Mouse (Mus musculus): ENCODE measurements around the gene Sh2b2.
"Not testable (repeated sequence)": the region's sequence is repeated elsewhere in the genome, so short reads cannot be mapped to it uniquely, and the experiment has no call there.

Gene Sh2b2

DNA sequence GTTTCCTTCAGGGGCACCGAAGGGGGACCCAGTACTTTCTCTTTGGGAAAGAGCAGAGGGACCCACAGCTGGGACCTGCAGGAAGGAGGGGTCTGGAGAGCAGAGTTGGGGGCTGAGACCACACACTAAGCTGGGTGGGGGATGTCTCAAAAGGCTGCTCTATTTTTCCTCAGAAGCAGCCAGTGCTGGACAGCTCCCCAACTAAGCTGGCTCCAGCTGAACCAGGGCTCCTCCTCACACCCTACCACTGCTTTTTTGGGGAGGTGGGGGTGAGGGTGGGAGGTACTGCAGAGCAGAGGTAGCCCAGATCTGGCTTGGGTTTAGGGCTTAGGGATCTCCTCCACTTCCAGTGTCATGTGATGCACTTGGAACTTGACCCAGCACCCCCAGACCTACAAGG, 6.0 kb downstream of the Sh2b2 start:
- DNase-seq (ENCODE audit: low spot score in 2 of 2) = no peak

DNA sequence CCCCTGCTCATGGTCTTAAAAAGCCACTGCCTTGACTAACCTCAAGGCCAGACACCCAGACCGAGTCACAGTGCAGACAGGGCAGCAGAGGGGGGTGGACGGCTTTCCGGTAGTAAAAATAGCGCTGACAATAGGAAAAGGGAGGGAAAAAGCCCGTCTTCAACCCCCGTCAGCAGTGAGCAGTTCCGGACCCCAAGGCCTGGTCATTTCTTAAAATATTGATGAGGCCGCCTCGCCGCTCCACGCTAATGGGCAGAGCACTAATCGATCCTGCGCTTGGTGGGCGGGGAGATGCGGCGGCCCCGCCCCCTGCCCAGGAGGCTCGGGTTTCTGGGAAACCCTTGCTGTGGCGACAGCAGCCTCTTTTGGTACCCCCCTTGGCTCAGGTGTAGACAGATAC, 8.7 kb downstream of the Sh2b2 start:
- no peak for DNase-seq (ENCODE audit: low spot score in 2 of 2)

DNA sequence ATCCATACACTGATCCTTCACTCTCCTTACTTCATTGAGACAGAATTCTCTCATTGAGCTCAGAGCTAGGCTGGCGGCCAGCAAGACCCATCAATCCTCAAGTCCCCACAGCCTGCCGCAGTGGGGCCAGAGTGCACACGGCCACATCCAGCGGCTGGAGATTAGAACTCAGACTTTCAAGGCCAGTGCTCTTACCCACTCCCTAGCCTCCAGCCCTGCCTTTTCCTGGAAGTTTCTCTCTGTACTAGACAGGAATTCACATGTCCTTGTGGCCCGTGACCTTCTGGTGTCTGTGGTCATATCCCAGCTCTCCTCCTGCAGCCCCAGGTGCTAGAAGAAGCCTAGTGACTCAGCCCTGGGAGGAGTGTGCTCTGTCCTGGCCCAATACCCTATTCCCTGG, 9.7 kb downstream of the Sh2b2 start:
- no peak for DNase-seq (ENCODE audit: low spot score in 2 of 2)

DNA sequence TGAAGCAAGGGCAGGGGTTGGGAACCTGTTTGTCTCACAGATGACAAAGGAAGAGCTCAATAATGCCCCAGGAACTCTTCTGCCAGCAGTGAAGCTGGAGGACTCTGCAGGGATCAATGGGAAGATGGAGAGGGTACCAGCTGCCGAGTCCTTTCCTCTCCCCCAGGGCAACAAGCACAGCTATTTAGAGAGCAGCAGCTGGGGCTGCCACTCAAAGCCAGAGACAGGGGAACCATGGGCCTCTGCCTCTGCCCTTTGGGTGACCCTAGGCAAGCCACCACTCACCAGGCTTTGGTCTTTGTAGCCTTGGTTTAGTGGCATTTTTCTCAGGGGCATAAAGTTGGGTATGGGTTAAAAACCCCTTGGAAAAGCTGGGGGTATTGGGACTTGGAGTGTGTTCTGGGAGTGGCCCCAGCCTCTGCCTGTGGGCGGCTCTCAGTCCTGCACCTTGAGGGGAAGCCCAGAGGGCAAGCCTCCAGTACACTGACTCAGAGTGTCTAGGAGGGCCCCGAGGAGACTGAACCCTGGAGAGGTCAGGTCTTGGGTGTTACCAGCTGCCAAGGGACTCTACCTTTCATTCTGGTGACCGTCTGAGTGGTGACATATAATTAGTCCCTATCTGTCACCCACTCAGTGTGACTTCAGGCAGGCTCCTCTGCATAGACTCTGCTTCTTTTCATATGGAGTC, 15.9 kb downstream of the Sh2b2 start:
- DNase-seq (ENCODE audit: low spot score in 2 of 2) = no peak

DNA sequence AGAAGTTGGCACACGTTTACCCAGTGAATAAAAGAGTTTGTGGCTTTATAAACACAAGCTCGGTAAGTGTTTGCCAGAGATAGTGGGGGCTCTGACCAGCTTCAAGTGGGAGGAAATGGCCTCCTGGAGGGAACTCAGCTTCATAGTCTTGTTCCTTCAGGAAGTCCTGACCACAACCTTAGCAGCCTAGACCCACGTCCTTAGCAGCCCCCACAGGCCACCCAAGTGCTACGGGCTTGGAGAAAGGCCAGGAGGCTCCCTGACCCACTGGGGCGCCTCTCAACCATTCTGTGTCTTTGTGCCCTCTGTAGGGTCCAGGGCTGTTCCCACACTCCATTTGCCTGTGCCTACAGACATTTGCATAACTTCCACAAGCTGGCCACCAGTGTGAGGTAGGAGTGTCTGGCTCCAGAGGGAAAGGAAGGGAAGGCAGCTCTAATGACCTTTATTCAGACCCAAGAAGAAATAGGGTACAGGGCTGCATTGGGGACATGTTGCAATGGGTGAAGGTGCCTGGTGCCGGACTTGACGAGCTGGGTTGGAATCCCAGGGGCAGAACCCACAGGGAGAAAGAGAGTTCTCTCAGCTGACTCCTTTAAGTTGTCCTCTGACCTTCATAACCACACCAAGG, 20.0 kb downstream of the Sh2b2 start:
- no peak for DNase-seq (ENCODE audit: low spot score in 2 of 2)

DNA sequence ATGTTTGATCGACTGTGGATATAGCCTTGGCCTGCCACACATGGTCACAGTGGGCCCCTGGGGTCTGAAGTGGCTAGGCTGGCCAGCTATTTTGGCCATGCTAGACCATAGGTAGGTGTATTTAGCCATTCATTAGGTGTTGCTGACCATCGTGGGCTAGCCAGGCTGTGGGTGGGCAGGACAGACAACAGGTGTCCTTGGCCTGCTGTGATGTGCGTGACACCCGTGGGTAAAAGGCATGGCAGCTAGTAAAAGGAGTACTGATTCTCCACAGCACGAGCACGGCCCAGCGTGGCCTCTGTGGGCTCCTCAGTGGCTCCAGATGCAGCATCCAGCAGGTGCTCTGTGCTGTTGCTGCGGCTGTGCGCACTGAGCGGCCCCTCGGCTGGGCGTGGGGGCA, 27.8 kb downstream of the Sh2b2 start:
- no peak for DNase-seq (ENCODE audit: low spot score in 2 of 2)

DNA sequence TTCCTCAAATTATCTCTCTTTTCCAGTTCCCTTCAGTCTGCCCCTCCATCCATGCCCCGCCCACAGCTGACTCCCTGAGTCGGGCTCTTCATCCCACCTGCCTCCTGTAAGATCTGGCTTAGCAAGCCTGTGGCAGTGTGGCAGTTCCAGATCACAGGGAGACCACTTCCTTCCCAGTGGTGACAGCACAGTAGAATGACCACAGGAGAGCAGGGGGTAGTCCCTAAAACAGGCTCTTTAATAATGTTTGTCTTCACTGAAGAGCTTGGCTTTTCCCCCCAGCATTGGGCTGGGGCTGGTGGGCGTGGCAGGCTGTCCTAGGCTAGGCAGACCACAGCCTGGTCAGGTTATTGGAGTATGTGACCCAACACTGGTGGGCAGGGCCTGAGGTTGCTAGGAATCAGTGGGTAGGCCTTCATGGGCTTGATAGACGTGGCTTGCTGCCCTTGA, 28.4 kb downstream of the Sh2b2 start:
- no peak for DNase-seq (ENCODE audit: low spot score in 2 of 2)

DNA sequence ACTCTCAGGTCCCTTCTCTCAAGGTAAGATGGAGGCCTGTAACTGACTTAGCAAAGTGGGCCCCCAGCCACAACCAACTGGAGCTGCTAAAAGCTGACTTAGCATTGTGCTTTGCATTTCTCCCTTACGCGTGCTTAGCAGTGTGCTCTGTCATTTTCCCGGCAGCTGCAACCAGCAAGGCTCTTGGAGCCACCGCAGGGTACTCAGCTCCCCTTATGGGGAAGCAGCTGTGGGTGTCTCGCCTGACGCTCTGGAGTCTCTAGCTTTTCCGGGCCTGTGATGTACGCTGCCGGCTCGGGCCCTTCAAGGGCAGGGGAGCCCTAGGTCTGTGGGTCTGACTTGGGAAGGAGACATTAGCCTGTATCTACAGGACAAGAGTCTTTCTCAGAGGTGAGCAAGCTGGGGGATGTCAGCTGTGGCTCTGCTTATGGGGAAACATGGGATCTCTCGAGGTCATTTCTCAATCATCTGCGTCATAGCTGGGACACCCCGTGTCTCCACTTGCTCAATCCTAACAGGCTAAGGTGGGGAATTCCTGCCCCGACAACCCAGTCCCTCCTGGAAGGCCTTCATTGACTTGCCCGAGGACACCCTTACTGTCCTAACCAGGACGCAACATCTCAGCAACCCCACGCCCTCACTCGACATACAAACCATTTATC, 29.2 kb downstream of the Sh2b2 start:
- no peak for DNase-seq (ENCODE audit: low spot score in 2 of 2)

DNA sequence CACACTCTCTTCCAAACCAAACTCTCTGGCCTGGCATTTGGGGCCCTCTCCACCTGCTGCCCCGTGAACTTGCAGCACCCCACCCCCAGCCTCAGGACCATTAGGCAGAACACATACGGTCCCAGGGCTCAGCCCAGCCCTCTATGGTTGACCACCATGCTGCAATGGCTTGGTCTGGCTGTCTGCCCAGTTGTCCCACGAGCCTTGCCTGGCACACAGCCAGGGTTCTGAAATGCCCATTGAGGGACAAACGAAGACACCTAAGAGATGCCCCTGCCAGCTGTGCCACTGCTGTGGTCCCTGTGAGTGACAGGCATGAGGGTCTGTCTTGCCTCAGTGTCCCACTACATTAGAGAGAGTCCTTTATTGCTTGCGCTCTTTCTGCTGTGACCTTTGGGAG, 30.4 kb downstream of the Sh2b2 start:
- DNase-seq (ENCODE audit: low spot score in 2 of 2) = no peak

DNA sequence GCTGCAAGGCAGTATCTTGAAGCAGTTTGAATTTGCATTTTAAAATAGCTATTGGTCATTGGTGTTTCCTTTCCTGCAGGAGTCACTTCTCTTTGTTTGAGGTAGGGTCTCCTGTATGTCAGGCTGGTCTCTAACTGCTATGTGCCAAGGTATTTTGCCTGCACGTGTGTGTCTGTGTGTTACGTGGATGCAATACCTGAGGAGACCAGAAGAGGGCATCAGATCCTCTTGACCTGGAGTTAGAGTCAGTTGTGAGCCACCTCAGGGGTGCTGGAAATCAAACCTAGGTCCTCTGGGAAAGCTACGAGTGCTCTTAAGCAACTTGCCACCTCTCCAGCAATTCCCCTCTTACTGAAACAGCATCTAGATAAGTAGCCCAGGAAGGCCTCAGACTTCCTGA, 31.1 kb downstream of the Sh2b2 start:
- DNase-seq (ENCODE audit: low spot score in 2 of 2) = no peak

DNA sequence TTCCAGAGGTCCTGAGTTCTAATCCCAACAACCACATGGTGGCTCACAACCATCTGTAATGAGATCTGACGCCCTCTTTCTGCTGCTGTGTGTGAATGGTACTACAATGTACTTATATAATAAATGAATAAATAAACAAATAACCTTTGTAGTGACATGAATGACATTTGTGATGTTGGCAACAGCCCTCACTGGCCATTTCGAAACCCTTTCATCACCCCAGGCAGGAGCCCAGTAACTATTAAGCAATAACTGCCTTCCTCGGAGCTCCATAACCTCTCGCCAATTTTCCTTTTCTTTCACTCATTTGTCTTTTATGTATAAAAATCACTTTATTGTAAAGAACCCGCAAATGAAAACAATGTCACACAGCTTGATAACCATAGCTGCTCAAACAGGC, 32.6 kb downstream of the Sh2b2 start:
- DNase-seq (ENCODE audit: low spot score in 2 of 2) = no peak

DNA sequence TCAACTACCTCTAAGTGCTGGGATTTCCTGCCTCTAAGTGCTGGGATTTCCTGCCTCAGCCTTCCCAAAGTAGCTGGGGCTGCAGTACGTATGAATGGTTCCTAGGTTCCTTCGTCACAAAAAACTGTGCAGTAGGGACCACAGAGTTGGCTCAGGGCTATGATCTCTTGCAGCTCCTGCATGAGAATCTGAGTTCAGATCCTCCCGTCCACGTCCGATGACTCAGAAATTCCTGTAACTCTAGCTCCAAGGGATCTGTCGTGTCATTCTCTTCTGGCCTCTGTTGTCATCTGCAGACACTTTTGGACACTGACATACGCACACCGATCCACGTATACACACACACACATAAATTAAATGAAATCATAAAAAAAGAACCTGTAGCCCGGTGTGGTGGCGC, 33.6 kb downstream of the Sh2b2 start:
- DNase-seq (ENCODE audit: low spot score in 2 of 2) = no peak

DNA sequence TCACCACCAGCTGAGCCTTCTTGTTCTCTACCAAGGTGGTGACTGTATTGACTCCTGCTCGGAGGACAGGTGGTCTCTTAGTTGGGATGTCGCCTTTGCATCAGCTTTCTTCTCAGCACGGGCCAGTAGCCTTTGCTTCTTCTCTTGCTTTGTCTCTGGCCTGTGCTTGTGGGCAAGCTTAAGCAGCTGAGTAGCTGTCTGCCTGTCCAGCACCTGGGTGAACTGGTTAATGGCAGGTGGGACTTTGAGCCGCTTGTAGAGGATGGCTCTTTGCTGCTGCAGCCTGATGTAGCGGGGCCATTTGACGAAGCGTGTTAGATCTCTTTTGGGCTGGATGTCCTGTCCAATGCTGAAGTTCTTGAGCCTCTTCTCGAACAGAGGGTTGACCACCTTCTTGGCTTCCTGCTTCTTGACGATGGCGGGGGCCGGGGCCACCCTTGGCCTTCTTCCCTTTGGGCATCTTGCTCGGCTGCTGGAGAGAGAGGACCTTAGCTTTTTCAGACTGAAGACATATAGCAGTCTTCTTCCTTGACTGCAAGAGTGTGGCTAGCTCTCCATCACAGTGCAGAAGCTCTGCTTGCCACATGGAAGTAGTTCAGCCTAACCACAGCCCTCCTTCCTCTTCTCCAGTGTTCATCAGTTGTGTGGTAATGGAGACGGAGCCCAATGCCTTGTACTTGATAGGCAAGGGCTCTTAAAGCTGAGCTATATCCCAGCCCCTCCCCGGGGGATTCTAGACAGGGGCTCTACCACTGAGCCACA, 34.8 kb downstream of the Sh2b2 start:
- not testable (repeated sequence) for DNase-seq (ENCODE audit: low spot score in 2 of 2)

DNA sequence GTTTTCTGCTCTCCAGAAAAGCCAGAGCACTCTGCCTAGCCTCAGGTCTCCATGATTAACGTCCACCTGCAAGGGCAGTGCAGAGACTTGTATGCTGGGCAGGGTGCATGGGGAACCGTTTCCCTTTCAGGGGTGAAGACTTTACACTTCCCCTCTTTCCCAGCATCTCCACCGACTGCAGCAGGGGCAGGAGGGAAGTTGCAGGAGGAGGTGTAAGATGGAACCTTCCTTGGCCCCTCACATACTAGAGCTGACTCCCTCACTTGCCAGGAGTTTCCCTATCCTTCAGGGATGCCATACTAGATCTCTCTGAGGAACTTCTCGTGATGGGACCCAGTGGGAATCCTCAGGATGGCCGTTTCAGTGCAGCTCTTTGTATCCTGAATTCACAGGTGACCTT, 35.8 kb downstream of the Sh2b2 start:
- no peak for DNase-seq (ENCODE audit: low spot score in 2 of 2)

DNA sequence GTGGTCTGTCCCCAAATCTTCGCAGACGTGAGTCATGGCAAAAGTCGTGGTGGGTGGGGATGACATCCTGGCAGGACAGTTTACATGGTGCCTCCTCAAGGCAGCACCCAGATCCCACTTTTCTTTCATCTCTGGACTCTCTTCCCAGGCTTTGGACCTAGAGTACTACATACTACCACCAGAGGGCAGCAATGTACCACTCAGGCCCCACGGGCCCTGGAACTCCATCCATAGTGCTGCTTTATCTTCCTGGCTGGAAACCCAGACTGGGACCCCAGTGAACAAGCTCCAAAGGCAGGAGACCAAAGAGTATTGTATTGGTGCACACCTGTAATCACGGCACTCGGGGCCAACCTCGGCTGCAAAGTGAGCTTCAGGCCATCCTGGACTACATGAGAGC, 44.5 kb downstream of the Sh2b2 start:
- peak; percentile 30 to 47 for DNase-seq (ENCODE audit: low spot score in 2 of 2)

DNA sequence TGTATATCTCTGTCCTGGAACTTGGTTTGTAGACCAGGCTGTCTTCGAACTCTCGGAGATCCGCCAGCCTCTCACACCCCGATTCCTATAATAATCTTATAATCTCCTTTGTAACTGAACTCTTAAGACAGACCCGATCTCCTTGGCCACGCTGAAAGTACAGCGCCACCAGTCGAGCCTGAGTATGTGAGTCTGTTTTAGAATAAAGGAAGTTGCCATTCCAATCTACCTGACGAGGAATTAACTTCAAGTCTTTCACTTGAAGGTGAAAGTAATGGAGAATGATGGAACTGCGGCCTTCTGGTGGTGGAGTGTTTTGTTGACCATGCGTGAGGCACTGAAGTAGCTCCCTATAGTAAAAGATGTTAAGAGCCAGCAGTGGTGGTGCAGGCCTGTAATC, 46.8 kb downstream of the Sh2b2 start:
- DNase-seq (ENCODE audit: low spot score in 2 of 2) = no peak

DNA sequence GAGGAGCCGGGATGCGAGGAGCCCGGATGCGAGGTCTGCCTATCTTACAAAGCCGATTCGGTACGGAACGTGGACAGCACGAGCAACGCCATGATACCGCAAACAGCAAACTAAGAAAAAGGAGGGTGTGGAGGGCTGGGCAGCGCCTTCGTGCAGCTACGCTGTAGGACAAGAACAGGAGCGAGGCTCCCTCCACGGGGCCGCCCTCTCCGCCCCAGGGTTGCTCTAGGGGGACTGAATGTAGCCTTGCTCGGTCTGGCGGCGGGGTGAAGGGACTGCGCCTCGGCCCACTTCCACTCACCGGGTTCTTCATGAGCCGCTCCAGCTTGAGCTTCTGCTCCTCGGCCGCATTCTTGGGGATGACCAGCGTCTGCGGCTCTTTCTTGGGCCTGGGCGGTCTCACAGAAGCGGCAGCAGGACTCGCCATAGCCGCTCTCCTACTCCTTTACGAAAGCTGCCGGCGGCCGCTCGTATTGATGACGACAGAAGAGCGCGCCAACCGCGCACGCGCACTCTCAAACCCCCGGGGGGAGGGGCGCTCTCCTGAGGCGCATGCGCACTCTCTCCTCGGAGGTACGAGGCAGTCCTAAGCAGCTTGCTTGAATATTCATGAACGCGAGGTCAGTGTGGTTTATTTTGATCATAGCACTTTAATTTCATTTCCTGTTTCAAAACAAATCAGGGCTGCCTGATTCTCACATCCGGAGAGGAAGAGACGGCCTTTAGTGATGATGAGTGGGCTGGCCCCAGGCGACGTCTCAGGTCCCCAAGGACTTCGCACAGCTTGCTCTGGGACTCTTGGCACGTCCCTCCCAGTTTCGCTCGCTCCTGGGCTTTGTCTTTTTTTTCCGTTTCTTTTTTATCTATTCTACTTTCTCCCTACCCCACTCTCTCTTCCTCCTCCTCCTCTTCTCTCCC, 47.6 kb downstream of the Sh2b2 start, which contains the start of gene Prkrip1:
TSS of gene Prkrip1 (minus strand) at position 490 of the 918 bp plus-strand sequence.
- peak; percentile 87 to 90 for DNase-seq (ENCODE audit: low spot score in 2 of 2)

DNA sequence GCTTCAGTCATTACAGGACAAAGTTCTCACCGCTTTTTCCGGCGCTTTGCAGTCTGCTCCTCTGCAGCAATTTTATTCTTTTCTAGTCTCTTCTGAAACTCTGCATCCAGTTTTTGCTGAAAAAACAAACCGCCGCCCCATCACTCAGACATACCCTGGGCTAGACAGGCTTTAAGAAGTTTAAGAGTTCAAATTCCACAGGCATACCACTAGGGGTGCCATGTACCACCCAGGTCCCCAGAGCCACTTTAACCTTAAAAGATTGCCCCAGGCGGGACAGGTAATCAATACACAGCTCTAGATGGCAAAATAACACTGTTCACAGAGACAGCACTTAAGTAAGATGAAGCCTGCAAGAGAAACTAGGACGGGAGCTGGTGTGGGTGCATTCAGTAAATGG, 54.5 kb downstream of the Sh2b2 start:
- DNase-seq (ENCODE audit: low spot score in 2 of 2) = no peak

DNA sequence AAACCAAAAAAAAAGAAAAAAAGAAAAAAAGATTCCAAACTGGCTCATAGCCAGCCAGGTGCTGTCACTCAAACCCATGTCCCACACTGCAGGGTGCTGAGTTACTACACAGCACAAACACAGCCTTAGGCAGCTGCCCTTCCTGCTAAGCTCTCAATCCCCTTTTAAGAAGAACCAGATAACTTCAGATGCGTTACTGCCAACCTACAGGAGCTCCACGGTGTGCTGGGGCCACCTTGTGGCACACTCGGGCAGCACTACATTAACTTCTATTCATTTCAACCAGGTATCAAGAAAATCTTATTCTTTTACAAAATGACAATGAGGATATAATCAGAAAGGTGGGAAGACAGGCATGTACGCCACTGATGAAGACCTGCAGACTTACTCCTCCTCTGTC, 59.6 kb downstream of the Sh2b2 start:
- peak in 1 of 2 experiments; percentile 36 for DNase-seq (ENCODE audit: low spot score in 2 of 2)

DNA sequence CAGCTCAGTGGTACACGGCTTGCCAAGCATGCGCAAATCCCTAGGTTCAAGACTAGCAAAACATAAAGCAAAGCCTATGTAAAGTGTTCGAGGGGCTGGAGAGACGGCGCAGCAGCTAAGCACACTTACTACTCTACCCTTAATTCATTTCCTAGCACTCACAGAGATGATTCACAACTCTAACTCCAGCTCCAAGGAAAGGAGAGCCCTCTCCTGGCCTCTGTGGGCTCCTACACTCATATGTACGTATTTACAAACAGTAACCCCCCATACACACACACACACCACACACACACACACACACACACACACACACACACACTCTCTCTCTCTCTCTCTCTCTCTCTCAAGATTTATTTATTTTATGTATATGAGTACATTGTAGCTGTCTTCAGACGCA, 62.6 kb downstream of the Sh2b2 start:
- DNase-seq (ENCODE audit: low spot score in 2 of 2) = no peak

DNA sequence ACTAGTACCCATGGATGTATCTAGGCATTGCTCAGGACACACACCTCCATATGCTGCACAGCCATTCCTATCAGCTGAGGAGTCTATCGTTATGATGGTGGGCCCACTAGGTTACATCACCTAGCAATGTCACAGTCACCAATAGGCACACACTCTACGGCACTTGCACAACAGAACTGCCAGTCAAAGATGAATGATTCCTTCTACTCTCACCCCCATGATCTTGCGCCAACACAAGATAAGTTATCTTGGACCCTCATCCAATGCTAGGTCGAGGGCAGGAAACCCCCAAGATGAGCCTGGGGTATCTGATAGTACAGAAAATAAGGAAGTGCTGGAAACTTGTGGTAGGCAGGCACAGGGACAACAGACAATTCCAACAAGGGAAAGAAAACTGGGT, 63.5 kb downstream of the Sh2b2 start:
- DNase-seq (ENCODE audit: low spot score in 2 of 2) = no peak

All from right cerebral cortex, postnatal 36 days (tissue).